Mouse (Mus musculus) thymus, adult 2 months (tissue): ENCODE data around the gene Chst11. TPM values are rescaled to one million over a fixed set of nuclear protein-coding genes. Genes with fewer than 3 reads are reported as not detected.

ENCODE experiments used
- DNase-seq: peaks from one replicate; pipeline ENCODE4 v3.0.0; 2021
- H3K27ac ChIP-seq: fragments of 200-500 bp; 2 replicates; pipeline ENCODE4 v1.5.1; 2012; ENCODE audit warnings: low read length, control low read depth; ENCODE audit not compliant: control insufficient read depth, insufficient read depth
- H3K27me3 ChIP-seq: fragments of 200-500 bp; 2 replicates; pipeline ENCODE4 v1.6.1; 2012; ENCODE audit warnings: mild to moderate bottlenecking, low read length, moderate library complexity, mixed read lengths; ENCODE audit not compliant: control insufficient read depth, insufficient read depth
- H3K36me3 ChIP-seq: fragments of 200-500 bp; 2 replicates; pipeline ENCODE4 v1.6.1; 2012; ENCODE audit warnings: mild to moderate bottlenecking, low read length, moderate library complexity; ENCODE audit not compliant: control insufficient read depth, insufficient read depth
- H3K4me1 ChIP-seq: fragments of 200-500 bp; replicated peaks from 2 replicates; pipeline ENCODE4 v1.6.1; 2012; ENCODE audit warnings: low read length; ENCODE audit not compliant: control insufficient read depth, insufficient read depth
- H3K4me3 ChIP-seq: fragments of 200-500 bp; 2 replicates; pipeline ENCODE4 v1.5.1; 2012; ENCODE audit warnings: mild to moderate bottlenecking, low read length, control low read depth, moderate library complexity; ENCODE audit not compliant: control insufficient read depth, insufficient read depth
- CTCF ChIP-seq: fragments of 200-500 bp; IDR thresholded peaks from 2 replicates; pipeline ENCODE4 v1.5.1; 2012; ENCODE audit warnings: mild to moderate bottlenecking, control low read depth, low read length, moderate library complexity, borderline replicate concordance; ENCODE audit not compliant: control insufficient read depth, poor library complexity, insufficient read depth; ENCODE audit errors: extremely low read depth
- POLR2A ChIP-seq: fragments of 200-500 bp; IDR thresholded peaks from 2 replicates; pipeline ENCODE4 v1.6.1; 2012; ENCODE audit warnings: mild to moderate bottlenecking, low read length, control low read depth, moderate library complexity; ENCODE audit not compliant: control insufficient read depth, poor library complexity, insufficient read depth; ENCODE audit errors: extremely low read depth
- WGBS: fragments of 180-500 bp; shearing (Covaris S2); methylation state at CpG from one replicate; pipeline ENCODE4 v1.1.7; 2018; 5-methylcytosine and 5-hydroxymethylcytosine counted together
- polyA plus RNA-seq: library from polyadenylated mRNA; depleted of rRNA; stranded (reverse); fragments of >200 nt; gene quantifications from 2 replicates; pipeline ENCODE4 v1.2.3, GENCODE M21; 2012

Chst11 gene
- polyA plus RNA-seq, 1 experiment = 19.4 TPM

- TF ChIP-seq CTCF = no peak
- no peak for TF ChIP-seq POLR2A
- WGBS = 68% methylated on average over 4 of the region's 4 CpGs
- Histone ChIP-seq H3K27ac (no peak overlapping the region), H3K36me3 (no peaks in the 10 kb centered on the region), H3K4me3 (no peak overlapping the region), H3K27me3 (no peaks in the 10 kb centered on the region), H3K4me1 (peaks cover 19% of the 10 kb centered on the region)
- DNase-seq = no peak
Measured at GRCm38 (mm10) chr10:82987394-82987793, 2.1 kb downstream of the Chst11 start.

DNA sequence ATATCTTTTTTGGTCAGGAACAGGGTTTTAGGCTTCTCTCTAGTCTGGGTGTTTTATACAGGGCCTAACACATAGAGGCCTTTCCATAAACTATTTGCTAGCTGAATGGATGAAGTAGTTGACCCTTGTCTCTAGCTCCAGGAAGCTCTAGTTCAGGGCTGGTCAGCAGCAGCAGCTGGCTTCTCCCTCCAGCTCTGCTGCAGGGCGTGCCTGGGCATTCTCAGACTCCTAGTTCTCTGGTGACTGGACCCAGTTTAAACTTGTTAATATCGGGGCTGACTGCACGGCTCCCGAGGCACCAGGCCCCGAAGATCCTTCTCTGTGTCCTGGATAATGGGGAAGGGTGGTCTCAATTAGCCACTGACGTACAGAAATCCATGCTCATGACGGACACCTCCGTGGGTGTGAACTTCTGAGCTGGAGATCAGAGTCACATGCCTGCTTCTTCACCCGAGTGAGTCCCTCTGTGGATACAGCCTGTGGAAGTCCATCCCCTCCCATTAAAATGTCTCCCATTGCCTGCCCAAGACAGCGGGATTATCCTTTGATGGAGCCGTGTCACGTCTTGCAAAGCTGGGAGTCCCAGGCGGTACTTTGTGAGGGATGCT, 4.2 kb downstream of the Chst11 start:
- DNase-seq = no peak
- no peak for TF ChIP-seq POLR2A
- no peak for TF ChIP-seq CTCF
- H3K4me3 ChIP-seq = no peak overlapping the region
- no peaks in the 10 kb centered on the region for H3K27me3 ChIP-seq
- H3K27ac ChIP-seq = no peak overlapping the region
- H3K4me1 ChIP-seq = peaks cover 18% of the 10 kb centered on the region
- WGBS = 70% methylated on average over 13 of the region's 13 CpGs
- no peaks in the 10 kb centered on the region for H3K36me3 ChIP-seq

- no peak overlapping the region for H3K4me3 ChIP-seq
- H3K4me1 ChIP-seq = peaks cover 15% of the 10 kb centered on the region
- 75% methylated on average over 7 of the region's 7 CpGs for WGBS
- no peak overlapping the region for H3K27ac ChIP-seq
- H3K36me3 ChIP-seq = no peaks in the 10 kb centered on the region
- TF ChIP-seq CTCF = no peak
- TF ChIP-seq POLR2A = no peak
- no peak for DNase-seq
- no peaks in the 10 kb centered on the region for H3K27me3 ChIP-seq
Measured at GRCm38 (mm10) chr10:82990918-82991317, 5.6 kb downstream of the Chst11 start.

DNA sequence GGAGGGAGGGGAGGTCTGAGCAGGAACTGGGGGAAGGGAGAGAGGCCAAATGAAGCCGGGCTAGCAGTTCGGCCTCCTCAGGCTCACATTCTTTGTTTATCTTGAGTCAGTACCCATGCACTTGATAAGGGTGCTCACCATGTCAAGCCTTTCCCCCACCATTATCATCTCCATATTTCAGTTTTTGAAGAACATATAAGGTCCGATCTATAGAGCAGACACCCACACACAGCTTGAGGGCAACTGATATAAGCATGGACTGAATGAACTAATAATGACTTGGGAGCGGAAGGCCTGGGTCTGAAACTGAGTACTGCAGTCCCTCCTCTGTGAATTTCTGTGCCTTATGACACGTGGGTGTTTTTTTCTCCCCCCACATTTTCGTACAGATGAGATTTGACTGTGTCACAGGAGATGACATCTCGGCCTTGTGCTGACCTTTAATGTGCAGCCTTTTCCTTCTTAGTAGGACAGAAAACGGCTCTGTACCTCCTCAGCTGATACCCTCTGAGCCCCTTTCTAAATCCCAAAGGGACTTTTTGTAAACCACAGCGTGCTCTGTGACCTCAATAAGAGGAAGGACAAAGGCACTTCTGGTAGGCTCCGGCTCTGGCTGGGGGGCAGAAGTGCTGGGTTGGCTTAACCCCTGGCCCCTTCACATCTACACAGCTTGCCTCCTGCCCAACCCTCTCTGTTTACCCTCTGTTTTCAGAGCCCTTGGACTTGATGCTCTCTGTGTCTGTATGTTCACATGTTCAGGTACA, 6.6 kb downstream of the Chst11 start:
- DNase-seq = no peak
- WGBS = 62% methylated on average over 10 of the region's 10 CpGs
- H3K4me3 ChIP-seq = no peak overlapping the region
- no peaks in the 10 kb centered on the region for H3K36me3 ChIP-seq
- H3K4me1 ChIP-seq = 0 out of 2 replicates have a peak, but pooled peaks cover 9% of the 10 kb centered on the region
- H3K27me3 ChIP-seq = no peaks in the 10 kb centered on the region
- no peak overlapping the region for H3K27ac ChIP-seq
- TF ChIP-seq CTCF (no peak), POLR2A (no peak)

DNA sequence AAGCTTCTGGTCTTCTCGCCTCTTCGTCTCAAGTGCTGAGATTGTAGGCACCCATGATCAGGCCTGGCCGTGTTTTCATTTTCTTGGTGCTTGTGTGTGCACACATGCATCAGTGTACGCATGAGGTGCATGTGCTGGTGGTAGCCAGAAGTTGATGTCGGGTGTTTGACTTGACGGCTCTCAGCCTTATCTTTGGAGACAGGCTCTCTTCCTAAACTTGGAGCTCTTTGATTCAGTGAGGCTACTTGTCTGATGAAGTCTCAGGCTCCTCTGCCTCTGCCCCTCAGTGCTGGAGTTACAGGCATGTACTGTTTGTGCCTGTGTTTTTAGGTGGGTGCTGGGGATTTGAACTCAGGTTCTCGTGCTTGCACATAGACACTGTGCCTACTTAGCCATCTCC, 9.0 kb downstream of the Chst11 start:
- H3K27me3 ChIP-seq = no peaks in the 10 kb centered on the region
- TF ChIP-seq CTCF (no peak), POLR2A (no peak)
- no peak for DNase-seq
- no peak overlapping the region for H3K27ac ChIP-seq
- H3K36me3 ChIP-seq = no peaks in the 10 kb centered on the region
- H3K4me3 ChIP-seq = no peak overlapping the region
- 0 out of 2 replicates have a peak, but pooled peaks cover 9% of the 10 kb centered on the region for H3K4me1 ChIP-seq
- WGBS = 96% methylated on average over 7 of the region's 7 CpGs

DNA sequence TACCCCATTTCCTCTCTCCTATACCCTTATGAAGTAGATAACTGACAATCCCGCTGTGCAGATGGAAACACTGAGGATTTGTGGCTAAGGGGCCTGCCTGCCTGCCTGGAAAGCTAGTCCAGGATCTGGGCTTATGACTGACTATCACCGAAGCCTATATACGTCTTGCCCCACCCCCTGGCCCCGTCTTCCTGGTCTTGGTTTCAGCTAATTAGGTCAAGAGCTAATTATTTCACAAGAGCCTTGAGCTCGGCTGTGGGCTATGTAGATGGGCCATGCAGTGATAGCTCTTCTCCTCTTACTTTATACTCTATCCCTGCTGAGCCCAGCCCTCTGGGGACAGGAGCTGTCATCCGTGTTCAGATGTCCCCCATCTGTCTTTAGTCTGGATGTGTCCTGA, 12.2 kb downstream of the Chst11 start:
- no peaks in the 10 kb centered on the region for H3K27me3 ChIP-seq
- no peak for TF ChIP-seq POLR2A
- TF ChIP-seq CTCF = no peak

GRCm38 (mm10) chr10:83000169-83000568, 14.9 kb downstream of the Chst11 start:
- Histone ChIP-seq H3K27me3 (no peaks in the 10 kb centered on the region), H3K4me3 (no peak overlapping the region), H3K36me3 (no peaks in the 10 kb centered on the region), H3K4me1 (peaks cover 13% of the 10 kb centered on the region), H3K27ac (no peak overlapping the region)
- DNase-seq = no peak
- WGBS = 87% methylated on average over 5 of the region's 5 CpGs
- TF ChIP-seq CTCF = no peak
- no peak for TF ChIP-seq POLR2A

More for the DNA sequence above, 12.2 kb downstream of the Chst11 start:
- Histone ChIP-seq H3K4me1 (0 out of 2 replicates have a peak, but pooled peaks cover under 1% of the 10 kb centered on the region), H3K27ac (no peak overlapping the region), H3K4me3 (no peak overlapping the region), H3K36me3 (no peaks in the 10 kb centered on the region)
- DNase-seq = no peak
- 92% methylated on average over 6 of the region's 6 CpGs for WGBS
